Mouse (Mus musculus) layer of hippocampus, adult 9-11 months (tissue): ENCODE data around the gene Ppfia2.

Experiments
- DNase-seq: peaks from one replicate; pipeline ENCODE4 v3.0.0; 2022

Gene Ppfia2

DNA sequence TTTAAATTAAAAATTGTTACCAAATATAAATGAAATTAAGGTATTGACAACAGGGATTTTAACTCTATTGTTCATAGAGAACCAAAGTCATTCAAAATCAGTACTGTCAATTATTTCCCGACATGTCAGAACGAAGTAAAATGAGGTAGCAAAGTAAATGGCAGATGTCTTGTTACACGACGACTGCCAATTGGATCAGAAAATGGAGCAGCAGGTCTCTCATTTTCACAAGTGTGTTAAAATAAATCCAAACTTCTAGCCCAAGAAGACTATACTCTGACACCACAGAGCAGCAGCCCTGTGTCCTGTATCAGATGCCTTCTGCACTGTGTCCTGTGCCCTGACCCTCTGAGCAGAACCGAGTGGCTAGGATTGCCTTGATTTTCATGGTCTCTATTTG, 454.2 kb downstream of the Ppfia2 start:
- DNase-seq = no peak

DNA sequence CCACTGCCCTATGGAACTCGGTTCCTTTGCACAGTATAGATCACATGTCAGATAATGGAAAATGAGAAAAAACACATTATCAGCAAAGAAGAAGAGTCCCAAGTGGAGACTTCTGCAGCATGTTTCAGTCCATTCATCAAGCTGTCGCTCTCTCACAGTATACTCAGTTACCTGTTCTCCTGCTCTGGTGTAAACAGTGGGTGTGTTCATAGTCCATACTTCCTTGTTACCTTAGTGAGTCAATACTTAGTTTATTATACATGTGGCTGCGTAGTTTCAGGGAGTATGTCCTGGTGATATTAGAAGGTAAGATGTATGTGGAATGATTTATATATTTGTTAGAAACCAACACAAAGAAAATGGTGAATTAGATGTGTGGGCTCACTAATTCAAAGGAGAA, 454.7 kb downstream of the Ppfia2 start:
- no peak for DNase-seq

DNA sequence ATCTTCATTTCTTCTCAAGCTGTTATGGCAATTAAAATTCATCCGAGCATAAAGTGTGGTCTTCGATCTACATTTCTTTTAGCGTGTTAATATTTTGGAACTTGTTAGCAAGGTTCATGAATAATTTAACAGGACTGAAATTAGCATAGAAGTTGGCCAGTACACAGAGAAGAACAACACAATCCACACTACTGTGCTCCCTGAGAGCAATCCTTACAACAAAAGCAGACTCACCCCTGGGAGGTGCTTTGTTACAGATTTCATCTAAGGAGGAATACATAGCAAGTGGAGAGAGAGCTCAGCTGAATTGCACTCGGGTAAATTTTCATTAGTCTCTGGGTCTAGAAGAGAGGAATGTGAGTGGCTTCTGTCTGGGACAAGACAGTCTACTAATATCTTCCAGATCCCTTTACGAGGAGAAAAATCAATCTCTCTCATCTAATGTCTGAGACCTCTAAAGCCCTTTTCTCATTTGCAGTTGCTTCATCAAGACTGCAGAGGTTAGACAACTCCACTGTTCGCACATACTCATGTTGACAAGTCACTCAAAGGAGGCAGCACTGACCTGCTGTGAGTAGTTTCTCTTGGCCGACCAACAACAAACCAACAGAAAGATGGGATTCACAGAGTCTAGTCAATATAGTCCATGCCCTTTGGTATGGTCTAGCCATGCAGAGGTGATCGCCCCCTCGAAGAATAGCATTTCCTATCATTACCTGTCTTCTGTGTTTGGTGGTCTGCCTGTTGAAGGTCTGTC, 458.6 kb downstream of the Ppfia2 start:
- DNase-seq = no peak

GRCm38 (mm10) chr10:106932571-106933073, 462.5 kb downstream of the Ppfia2 start:
- DNase-seq = no peak

GRCm38 (mm10) chr10:106936996-106937395, 466.9 kb downstream of the Ppfia2 start:
- DNase-seq = no peak

- no peak for DNase-seq
These were observed 468.7 kb downstream of the Ppfia2 start for GRCm38 (mm10) chr10:106938851-106939250.

DNA sequence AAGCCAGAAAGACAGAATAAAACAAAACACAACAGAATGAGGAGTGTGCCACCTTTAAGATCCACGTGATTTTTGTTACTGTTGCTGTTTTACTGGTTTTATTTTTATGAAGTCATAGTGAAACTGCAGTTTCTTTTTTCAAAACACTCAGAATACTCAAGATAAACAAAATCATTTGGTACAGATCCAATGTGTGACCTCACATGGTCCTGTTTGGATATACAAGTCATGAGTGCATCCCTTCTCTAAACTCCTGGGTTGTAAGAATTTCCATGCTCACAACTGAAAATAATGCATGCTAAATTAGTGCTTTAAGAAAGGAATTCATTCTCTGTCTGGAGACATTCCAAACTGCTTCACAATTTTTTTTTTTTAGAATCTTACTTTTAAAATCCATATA, 469.3 kb downstream of the Ppfia2 start:
- no peak for DNase-seq

DNA sequence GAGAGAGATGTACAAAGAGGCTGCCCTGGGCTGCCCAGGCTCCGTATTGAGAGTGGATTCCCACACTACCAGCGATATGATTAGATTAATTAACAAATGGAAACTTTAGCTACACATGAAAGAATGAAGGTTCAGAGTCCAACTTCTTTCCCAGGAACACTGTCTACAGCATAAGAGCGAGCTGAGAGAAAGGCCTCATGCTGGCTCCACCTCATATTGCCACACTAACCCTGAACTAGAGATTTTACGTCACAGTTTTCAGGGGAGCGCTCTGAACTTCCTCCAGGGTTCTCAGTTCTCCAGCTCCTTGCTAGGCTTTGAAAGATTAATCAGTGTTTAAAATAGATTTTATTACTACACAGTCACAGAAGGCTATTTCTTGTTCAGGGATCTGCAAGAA, 471.2 kb downstream of the Ppfia2 start:
- DNase-seq = no peak

- DNase-seq = no peak
These were observed 488.9 kb downstream of the Ppfia2 start for GRCm38 (mm10) chr10:106959026-106959425.

DNA sequence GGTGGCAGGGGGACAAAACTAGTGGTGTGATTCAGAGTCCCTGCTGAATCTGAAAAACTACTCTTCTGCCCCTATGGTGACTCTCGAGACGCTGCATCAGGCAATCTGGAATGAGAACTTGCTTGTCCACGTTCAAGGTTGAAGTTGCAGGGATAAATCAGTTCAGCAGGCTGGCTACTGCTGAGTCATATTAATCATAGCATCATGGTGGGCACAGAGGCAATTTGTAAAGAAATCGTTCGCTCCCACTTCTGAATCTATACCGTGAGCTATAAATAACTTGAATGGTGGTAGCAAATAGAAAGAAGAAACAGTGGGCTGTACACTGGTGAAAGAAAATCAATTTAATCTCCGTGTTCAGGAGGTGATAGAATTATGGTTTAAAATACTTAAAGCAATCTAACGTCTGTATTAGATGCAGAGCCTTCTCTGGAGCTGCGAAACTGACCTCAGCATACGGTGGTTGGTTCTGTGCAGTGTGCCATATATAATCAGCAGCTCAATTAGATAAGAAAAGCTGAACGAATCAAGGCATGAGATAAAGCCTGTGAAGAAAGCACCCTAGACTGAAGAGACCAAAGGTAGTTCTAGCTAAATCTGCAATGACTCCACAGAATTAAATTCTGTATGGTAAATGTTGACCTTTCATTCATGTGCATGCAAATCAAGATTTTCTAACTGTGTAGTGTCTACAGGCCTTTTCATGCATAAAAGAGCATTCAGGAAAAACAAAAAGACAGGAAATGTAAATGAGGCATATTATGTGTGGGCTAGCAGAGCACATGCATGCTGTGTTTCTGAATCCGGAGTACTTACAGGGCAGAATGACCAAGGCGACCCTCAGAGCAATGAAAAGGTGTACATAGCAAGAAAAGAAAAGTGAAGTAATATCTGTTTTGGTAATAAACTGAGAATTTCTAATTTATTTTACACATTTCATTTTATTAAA, 505.3 kb downstream of the Ppfia2 start:
- DNase-seq = no peak
